Mouse (Mus musculus) ES-E14 (cell line): ENCODE results near the gene Med27.

Experiments
- CHD2 ChIP-seq: IDR thresholded peaks from 2 replicates; pipeline ENCODE4 v1.6.1; 2014; ENCODE audit warnings: mild to moderate bottlenecking, low read depth, low read length, inconsistent platforms
- HCFC1 ChIP-seq: IDR thresholded peaks from 2 replicates; pipeline ENCODE4 v1.6.1; 2012; ENCODE audit warnings: low read length, inconsistent platforms, borderline replicate concordance; ENCODE audit not compliant: insufficient read depth
- MAFK ChIP-seq: IDR thresholded peaks from 2 replicates; pipeline ENCODE4 v1.6.1; 2014; ENCODE audit warnings: mild to moderate bottlenecking, low read depth, low read length, inconsistent platforms; ENCODE audit not compliant: insufficient read depth

DNA sequence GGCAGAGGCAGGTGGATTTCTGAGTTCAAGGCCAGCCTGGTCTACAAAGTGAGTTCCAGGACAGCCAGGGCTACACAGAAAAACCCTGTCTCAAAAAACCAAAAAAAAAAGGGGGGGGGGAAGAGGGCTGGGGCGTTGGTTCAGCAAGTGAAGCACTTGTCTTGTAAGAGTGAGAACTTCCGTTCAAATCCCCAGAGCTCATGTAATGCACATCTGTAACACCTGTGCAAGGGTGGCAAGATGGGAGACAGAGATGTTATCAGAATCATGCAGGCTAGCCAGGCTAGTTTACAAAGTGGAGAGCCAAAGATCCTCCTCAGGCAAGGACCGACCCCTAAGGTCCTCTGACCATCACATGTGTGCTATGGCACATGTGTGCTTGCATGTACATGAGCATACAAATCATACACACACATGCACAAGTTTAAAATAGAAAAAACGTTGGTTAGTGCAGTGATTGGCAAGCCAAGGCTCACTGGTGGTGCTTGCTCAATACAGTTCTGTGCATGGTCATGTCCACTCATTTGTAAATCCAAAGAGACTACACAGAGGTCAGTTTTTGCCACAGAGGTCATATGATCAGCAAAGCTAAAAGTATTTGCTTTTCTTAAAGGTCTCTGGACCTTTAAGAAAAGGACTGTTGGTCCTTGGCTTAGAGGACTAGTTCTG lies 91.4 kb downstream of the Med27 start:
- no peak for TF ChIP-seq MAFK
- TF ChIP-seq HCFC1: no peak
- no peak for TF ChIP-seq CHD2
